Mouse (Mus musculus) neutrophil, adult 5-6 weeks (primary cell): ENCODE data around the gene Muc13. TPM values are rescaled to one million over a fixed set of nuclear protein-coding genes. Genes with fewer than 3 reads are reported as not detected.

Source experiments
- ATAC-seq: fragments of 151-379, 151-347 bp; 2 replicates; pipeline ENCODE4 v1.8.0; 2017; ENCODE audit warnings: mild to moderate bottlenecking, moderate TSS enrichment; ENCODE audit not compliant: insufficient number of reproducible peaks, poor library complexity, low FRiP score, severe bottlenecking; ENCODE audit errors: extremely low read depth
- total RNA-seq: library from RNA; stranded (forward); fragments of 200-1000 nt; gene quantifications from 2 replicates; pipeline ENCODE4 v1.2.3, GENCODE M21; 2017

Muc13 gene
- total RNA-seq, 1 experiment from 2014 or later: 0.81 TPM

DNA sequence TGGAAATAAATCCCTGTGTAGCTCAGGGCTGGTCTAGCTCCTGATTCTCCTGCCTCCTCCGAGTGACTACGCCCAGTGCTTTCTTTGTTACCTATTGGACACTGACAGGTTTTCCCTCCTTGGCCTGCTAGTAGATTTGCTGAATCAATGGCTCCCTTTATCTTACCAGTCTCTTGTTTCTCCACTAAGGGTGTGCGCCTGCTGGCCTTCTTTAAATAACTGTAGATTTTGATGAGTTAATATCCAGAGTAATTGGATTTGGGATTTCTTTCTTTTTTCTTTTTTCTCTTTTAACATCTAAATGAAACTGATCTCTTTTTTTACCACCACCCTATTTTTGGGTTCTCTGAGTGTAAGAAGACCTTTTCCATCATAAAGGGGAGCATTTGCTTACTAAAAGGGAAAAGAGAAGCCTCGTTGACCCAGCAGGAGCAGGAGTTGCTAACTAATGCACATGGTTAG is 50.3 kb downstream of the Muc13 start:
- ATAC-seq: no peak

DNA sequence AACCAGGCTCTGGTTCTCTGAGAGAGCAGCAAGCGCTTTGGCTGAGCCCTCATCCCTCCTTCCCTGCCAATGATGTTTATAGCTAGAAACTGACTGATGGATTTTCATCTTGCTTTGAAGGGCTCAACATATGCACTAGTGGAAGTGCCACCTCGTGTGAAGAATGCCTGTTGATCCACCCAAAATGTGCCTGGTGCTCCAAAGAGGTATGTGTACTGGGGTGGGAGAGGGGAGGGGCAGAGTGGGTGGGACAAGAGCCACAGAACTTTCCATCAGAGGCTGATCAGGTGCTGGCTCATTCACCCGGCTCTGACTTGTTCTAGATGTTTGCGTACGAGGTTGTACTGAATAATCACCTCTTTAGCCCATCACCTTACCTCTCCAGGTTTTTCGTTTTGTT is 51.0 kb downstream of the Muc13 start:
- no peak for ATAC-seq

GRCm38 (mm10) chr16:33853271-33853670 is 59.4 kb downstream of the Muc13 start:
- ATAC-seq: no peak

DNA sequence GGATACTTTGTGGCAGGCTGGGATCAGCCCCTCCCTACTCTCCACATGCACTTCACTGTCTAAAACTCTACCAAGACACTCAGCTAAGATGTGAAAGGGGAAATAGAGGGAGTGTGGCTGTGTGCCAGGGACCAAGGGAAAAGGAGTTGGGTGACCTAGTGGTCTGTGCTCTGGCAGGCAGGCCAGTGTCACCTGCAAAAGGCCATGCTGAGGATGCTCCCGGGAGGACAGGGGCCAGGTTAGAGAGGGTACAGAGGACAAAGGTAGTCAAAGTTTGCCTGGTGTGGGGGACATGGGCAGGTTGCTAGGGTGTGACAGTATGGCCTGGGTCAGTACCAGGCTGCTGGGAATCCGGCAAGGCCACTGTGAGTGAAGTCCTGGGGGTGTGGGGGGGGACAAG is 64.9 kb downstream of the Muc13 start:
- no peak for ATAC-seq

DNA sequence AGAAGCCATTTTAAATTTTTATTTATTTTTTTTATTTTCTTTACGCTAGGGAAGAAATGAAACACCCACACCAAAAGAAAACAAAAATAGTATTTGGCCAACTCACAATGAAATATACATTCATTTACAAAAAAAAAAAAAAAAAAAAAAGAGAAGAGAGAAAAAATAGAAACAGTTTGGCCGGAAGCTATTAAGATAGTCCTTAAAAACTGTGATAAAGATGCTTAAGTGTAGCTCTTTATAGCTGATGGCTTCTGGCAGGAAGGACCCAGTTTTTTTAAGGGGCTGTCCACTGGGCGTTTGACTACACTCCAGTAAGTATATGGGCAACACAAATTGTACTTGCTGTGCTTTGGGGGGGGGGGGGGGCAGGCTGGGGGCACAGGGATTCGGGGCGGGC is 65.5 kb downstream of the Muc13 start:
- no peak for ATAC-seq

DNA sequence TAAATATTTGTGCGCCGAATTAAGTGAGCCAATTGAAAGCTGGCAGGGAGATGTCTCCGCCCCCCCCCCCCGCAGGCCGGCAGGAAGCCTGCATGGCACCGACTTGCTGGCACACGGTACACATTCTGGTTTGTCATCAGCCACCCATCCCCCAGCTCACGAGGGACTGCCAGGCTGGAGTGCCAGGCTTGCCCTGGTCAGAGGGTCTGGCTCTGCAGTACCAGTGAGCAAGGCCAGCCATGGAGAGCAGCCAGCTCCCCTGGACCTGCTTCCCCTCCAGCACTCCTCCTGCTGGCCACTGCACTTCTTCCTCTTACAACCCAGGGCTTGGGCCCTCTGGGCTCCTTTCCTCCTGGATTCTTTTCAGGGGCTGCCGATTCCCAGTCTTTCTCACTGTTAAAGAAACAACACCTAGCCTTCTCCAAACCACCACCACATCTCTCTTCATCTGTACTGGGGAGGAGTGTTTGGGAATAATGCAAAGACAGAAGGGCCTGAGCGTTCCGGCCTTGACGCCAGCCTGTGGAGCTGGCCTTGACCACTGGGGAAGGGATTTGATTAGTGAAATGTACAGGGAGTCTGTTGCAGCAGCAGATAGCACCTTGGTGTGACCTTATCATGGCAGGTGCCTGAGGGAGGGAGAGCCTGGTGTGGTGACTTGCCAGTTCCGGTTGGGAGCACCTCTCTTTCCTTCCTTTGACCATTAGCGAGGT is 66.3 kb downstream of the Muc13 start:
- ATAC-seq: no peak

- no peak for ATAC-seq
Measured at GRCm38 (mm10) chr16:33862406-33862805, 68.6 kb downstream of the Muc13 start.

- no peak for ATAC-seq
Measured at GRCm38 (mm10) chr16:33863208-33863751, 69.4 kb downstream of the Muc13 start.

Other genes starting within 250 kb of the Muc13 start
- 38.1 and 42.1 TPM in 2 replicates for gene Heg1, start 109.7 kb upstream of the Muc13 start, total RNA-seq
- 10.1 and 10.5 TPM in 2 replicates for gene Itgb5, start 35.6 kb downstream of the Muc13 start, total RNA-seq
- 12.8 and 13.0 TPM in 2 replicates for gene Umps, start 173.0 kb downstream of the Muc13 start, total RNA-seq